Mouse (Mus musculus): ENCODE results near the gene Olfr976.
"Not testable (repeated sequence)": the region's sequence is repeated elsewhere in the genome, so short reads cannot be mapped to it uniquely, and the experiment has no call there.

Olfr976 gene

GRCm38 (mm10) chr9:39961033-39961432, at the start of gene Olfr976:
Olfr976 (minus strand) TSS chr9:39961133.
- in situ Hi-C loops (cut with MboI; ENCODE audit: unreplicated experiment in 2 of 2): not testable (repeated sequence)

- in situ Hi-C loops (cut with MboI; ENCODE audit: unreplicated experiment in 2 of 2): no loop called here
Measured at GRCm38 (mm10) chr9:40009482-40009881, 48.5 kb upstream of the Olfr976 start, which contains the start of gene Olfr980. Olfr980 (minus strand) TSS chr9:40009582.

GRCm38 (mm10) chr9:40003365-40003764, 42.4 kb upstream of the Olfr976 start, which contains the start of gene Olfr979:
Olfr979 (minus strand) TSS chr9:40003465.
- in situ Hi-C loops (cut with MboI; ENCODE audit: unreplicated experiment in 2 of 2): no loop called here

- in situ Hi-C loops (cut with MboI; ENCODE audit: unreplicated experiment in 2 of 2): no loop called here
Measured at GRCm38 (mm10) chr9:39991813-39992212, 30.9 kb upstream of the Olfr976 start, which contains the start of gene Olfr978. Olfr978 (plus strand) TSS chr9:39992113.

- in situ Hi-C loops (cut with MboI; ENCODE audit: unreplicated experiment in 2 of 2): loop anchor here in 1 of 2 experiments (10.0 kb wide), 1 partner anchor 72 kb away; the partner anchor contains the start of gene Olfr229
Measured at GRCm38 (mm10) chr9:39976581-39977145, 15.7 kb upstream of the Olfr976 start.

- in situ Hi-C loops (cut with MboI; ENCODE audit: unreplicated experiment in 2 of 2): no loop called here
Measured at GRCm38 (mm10) chr9:39951946-39952345, 9.0 kb downstream of the Olfr976 start, which contains the start of gene Olfr975. Olfr975 (minus strand) TSS chr9:39952046.

- in situ Hi-C loops (cut with MboI; ENCODE audit: unreplicated experiment in 2 of 2): no loop called here
Measured at GRCm38 (mm10) chr9:39937201-39937600, 23.7 kb downstream of the Olfr976 start, which contains the start of gene Olfr974. Olfr974 (plus strand) TSS chr9:39937501.

GRCm38 (mm10) chr9:39928837-39929236, 32.1 kb downstream of the Olfr976 start:
- in situ Hi-C loops (cut with MboI; ENCODE audit: unreplicated experiment in 2 of 2): not testable (repeated sequence)

GRCm38 (mm10) chr9:39927975-39928836, 32.7 kb downstream of the Olfr976 start:
- in situ Hi-C loops (cut with MboI; ENCODE audit: unreplicated experiment in 2 of 2): not testable (repeated sequence)

- in situ Hi-C loops (cut with MboI; ENCODE audit: unreplicated experiment in 2 of 2): loop anchor here (10.0 to 25.0 kb wide), 3 partner anchors 65 to 427 kb away; partner anchors contain the start of gene Olfr149 (in 1 of the 2)
Measured at GRCm38 (mm10) chr9:39909939-39910338, 51.0 kb downstream of the Olfr976 start.

- in situ Hi-C loops (cut with MboI; ENCODE audit: unreplicated experiment in 2 of 2): loop anchor here (10.0 to 25.0 kb wide), 3 partner anchors 68 to 430 kb away; partner anchors contain the start of gene Olfr149 (in 1 of the 2)
Measured at GRCm38 (mm10) chr9:39907036-39907435, 53.9 kb downstream of the Olfr976 start, which contains the start of gene Olfr229. Olfr229 (plus strand) TSS chr9:39907336.

- in situ Hi-C loops (cut with MboI; ENCODE audit: unreplicated experiment in 2 of 2): loop anchor here (10.0 to 25.0 kb wide), 3 partner anchors 70 to 432 kb away; partner anchors contain the start of gene Olfr149 (in 1 of the 2)
Measured at GRCm38 (mm10) chr9:39905106-39905505, 55.8 kb downstream of the Olfr976 start.

Measured in v-Abl transformed pro-B cells (cell line).